Mouse (Mus musculus) urinary bladder, postnatal 36 days (tissue): ENCODE data around the gene Lins1.
A peak's percentile ranks its signal among the peaks of the same experiment; 100 is the strongest.

Experiments used
- DNase-seq, 2 experiments: peaks; one replicate each; pipeline ENCODE4 v3.0.0; 2022; ENCODE audit warnings: low spot score in 2 of 2, mixed read lengths in 1 of 2

The Lins1 gene

GRCm38 (mm10) chr7:66689620-66690360 is at the start of gene Lins1:
Lins1 (plus strand) TSS chr7:66689889.
- peak; percentile 98 to 99 for DNase-seq

- DNase-seq: no peak
Observed at GRCm38 (mm10) chr7:66645736-66646135, 44.0 kb upstream of the Lins1 start.

GRCm38 (mm10) chr7:66649181-66649580 is 40.5 kb upstream of the Lins1 start:
- DNase-seq: no peak

- no peak for DNase-seq
Observed at GRCm38 (mm10) chr7:66650883-66651282, 38.8 kb upstream of the Lins1 start.

GRCm38 (mm10) chr7:66652216-66652615 is 37.5 kb upstream of the Lins1 start:
- DNase-seq: no peak

GRCm38 (mm10) chr7:66653596-66653995 is 36.1 kb upstream of the Lins1 start:
- DNase-seq: no peak

GRCm38 (mm10) chr7:66655471-66655870 is 34.2 kb upstream of the Lins1 start:
- no peak for DNase-seq

GRCm38 (mm10) chr7:66660291-66660690 is 29.4 kb upstream of the Lins1 start:
- DNase-seq: no peak

GRCm38 (mm10) chr7:66660972-66661371 is 28.7 kb upstream of the Lins1 start:
- no peak for DNase-seq

GRCm38 (mm10) chr7:66661572-66661971 is 28.1 kb upstream of the Lins1 start:
- DNase-seq: peak; percentile 70 to 78

GRCm38 (mm10) chr7:66663548-66663947 is 26.1 kb upstream of the Lins1 start:
- no peak for DNase-seq

GRCm38 (mm10) chr7:66667064-66667463 is 22.6 kb upstream of the Lins1 start:
- DNase-seq: no peak

GRCm38 (mm10) chr7:66675800-66676199 is 13.9 kb upstream of the Lins1 start:
- DNase-seq: no peak

- DNase-seq: no peak
Observed at GRCm38 (mm10) chr7:66682119-66682863, 7.4 kb upstream of the Lins1 start.

- no peak for DNase-seq
Observed at GRCm38 (mm10) chr7:66688721-66689120, 968 bp upstream of the Lins1 start.

- no peak for DNase-seq
Observed at GRCm38 (mm10) chr7:66689294-66689619, 432 bp upstream of the Lins1 start, which contains the start of gene Asb7. Asb7 (minus strand) TSS chr7:66689596.

- DNase-seq: no peak
Observed at GRCm38 (mm10) chr7:66694467-66694866, 4.8 kb downstream of the Lins1 start.

GRCm38 (mm10) chr7:66702721-66703120 is 13.0 kb downstream of the Lins1 start:
- no peak for DNase-seq

GRCm38 (mm10) chr7:66704631-66705030 is 14.9 kb downstream of the Lins1 start:
- DNase-seq: no peak

- DNase-seq: no peak
Observed at GRCm38 (mm10) chr7:66711166-66711565, 21.5 kb downstream of the Lins1 start.

GRCm38 (mm10) chr7:66724514-66724913 is 34.8 kb downstream of the Lins1 start:
- DNase-seq: no peak

- DNase-seq: no peak
Observed at GRCm38 (mm10) chr7:66724954-66725353, 35.3 kb downstream of the Lins1 start.

- DNase-seq: no peak
Observed at GRCm38 (mm10) chr7:66728072-66728471, 38.4 kb downstream of the Lins1 start.
